Mouse (Mus musculus) small intestine, adult 2 months (tissue): ENCODE results near the gene Slc13a2.

ENCODE experiments used
- CTCF ChIP-seq: fragments of 200-500 bp; IDR thresholded peaks from 2 replicates; pipeline ENCODE4 v1.5.1; 2012; ENCODE audit warnings: low read depth, mild to moderate bottlenecking, control low read depth, inconsistent platforms, low read length, moderate library complexity, mixed read lengths; ENCODE audit not compliant: insufficient replicate concordance, insufficient read length; ENCODE audit errors: extremely low read depth
- POLR2A ChIP-seq: fragments of 200-500 bp; IDR thresholded peaks from 2 replicates; pipeline ENCODE4 v1.6.1; 2012; ENCODE audit warnings: low read depth, mild to moderate bottlenecking, control low read depth, inconsistent platforms, low read length, moderate library complexity

DNA sequence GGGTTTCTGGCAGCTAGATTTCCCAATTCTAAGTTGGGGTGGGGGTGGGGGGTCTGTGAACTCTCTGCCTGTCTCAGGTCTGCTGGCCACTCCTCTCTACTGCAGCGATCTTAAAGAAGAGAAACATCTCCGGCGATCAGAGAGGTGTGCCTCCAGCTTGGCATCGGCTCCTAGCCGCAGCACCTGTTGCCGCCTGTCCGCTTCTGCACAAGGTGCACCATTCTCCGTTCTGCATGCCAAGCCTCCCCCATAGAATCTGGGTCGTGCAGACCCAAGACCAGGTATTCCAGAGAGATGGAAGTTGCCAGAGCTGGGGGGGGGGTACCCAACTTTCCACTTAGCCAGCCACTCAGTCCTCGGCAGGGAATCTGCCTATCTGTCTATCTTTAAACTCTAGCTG, 36.2 kb downstream of the Slc13a2 start:
- TF ChIP-seq CTCF (no peak), POLR2A (no peak)
